22 mouse cellular contexts compared by ENCODE assay signal in genomic region chrX:112925542-112926182, GRCm38 (mm10).
"Had no signal": no experiment of that assay in that cellular context is flagged by ENCODE, and none has a peak within 500 bp of the region (broad histone marks: within the 10 kb centered on the region; RNA-seq: fewer than 3 reads in every experiment).

No protein-coding gene starts in this region.

- H3K9ac ChIP-seq: limb, embryonic 12.5 days; limb, embryonic 15.5 days; liver, embryonic 14.5 days; liver, postnatal 0 days; lung, embryonic 14.5 days; neural tube, embryonic 12.5 days; neural tube, embryonic 15.5 days; stomach, embryonic 15.5 days had no signal

- H3K9me3 ChIP-seq: limb, embryonic 12.5 days; limb, embryonic 15.5 days; megakaryocyte, embryonic 14.5 days; neural tube, embryonic 12.5 days; neural tube, embryonic 15.5 days; stomach, embryonic 15.5 days had no signal

- H3K4me1 ChIP-seq: limb, embryonic 12.5 days; limb, embryonic 15.5 days; megakaryocyte, embryonic 14.5 days; neural tube, embryonic 12.5 days; neural tube, embryonic 15.5 days; stomach, embryonic 15.5 days had no signal

- DNase-seq: kidney, adult 18-20 months; kidney, adult 9 months; kidney, postnatal 14 days; kidney, postnatal 4 days; left cerebral cortex, postnatal 4 days; liver, postnatal 0 days; lung, embryonic 14.5 days; lung, postnatal 36 days; right cerebral cortex, adult 18-20 months; right cerebral cortex, postnatal 14 days; right cerebral cortex, postnatal 4 days; thymus, postnatal 25 days had no signal

- H3K27ac ChIP-seq: limb, embryonic 12.5 days; limb, embryonic 15.5 days; liver, embryonic 14.5 days; neural tube, embryonic 12.5 days; neural tube, embryonic 15.5 days; stomach, embryonic 15.5 days had no signal

- H3K4me3 ChIP-seq: limb, embryonic 12.5 days; limb, embryonic 15.5 days; megakaryocyte, embryonic 14.5 days; neural tube, embryonic 12.5 days; neural tube, embryonic 15.5 days; stomach, embryonic 15.5 days had no signal

- H3K27me3 ChIP-seq: limb, embryonic 12.5 days; limb, embryonic 15.5 days; megakaryocyte, embryonic 14.5 days; neural tube, embryonic 12.5 days; neural tube, embryonic 15.5 days; stomach, embryonic 15.5 days had no signal

- H3K36me3 ChIP-seq: limb, embryonic 12.5 days; limb, embryonic 15.5 days; neural tube, embryonic 12.5 days; neural tube, embryonic 15.5 days; stomach, embryonic 15.5 days had no signal

- H3K4me2 ChIP-seq: limb, embryonic 12.5 days; limb, embryonic 15.5 days; liver, embryonic 11.5 days; lung, embryonic 14.5 days; neural tube, embryonic 12.5 days; neural tube, embryonic 15.5 days; stomach, embryonic 15.5 days had no signal

- ATAC-seq: intestine, embryonic 16.5 days; liver, postnatal 0 days; lung, postnatal 0 days had no signal
